Comparison of ENCODE assay signal across 23 mouse cellular contexts in the genomic region with DNA sequence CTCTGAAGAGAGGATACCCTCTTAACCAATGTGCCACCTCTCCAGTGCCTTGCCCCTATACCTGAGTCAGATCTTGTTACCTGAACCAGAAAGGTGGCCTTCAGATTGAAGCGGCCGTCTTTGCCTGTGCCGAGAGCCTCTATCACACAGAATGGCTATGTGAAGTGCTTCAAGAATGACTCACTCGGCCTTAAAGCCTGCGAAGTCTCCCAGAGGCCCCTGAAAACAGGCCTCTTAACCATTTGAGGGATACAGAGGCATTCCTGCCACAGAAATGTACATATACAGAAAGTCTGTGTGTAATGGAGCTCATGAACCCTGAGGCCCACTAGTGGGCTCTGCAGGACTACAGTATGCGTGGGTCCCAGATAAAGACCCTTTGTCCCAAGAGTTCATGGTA. TPM values are rescaled to one million over a fixed set of nuclear protein-coding genes. Genes with fewer than 3 reads are reported as not detected.
A peak's percentile ranks its signal among the peaks of the same experiment; 100 is the strongest.
DNase-seq lines count a peak whose midpoint lies in the region; ATAC-seq and TF ChIP-seq lines count a peak whose summit lies in the region.
"Had no signal": no experiment of that assay in that cellular context is flagged by ENCODE, and none has a peak within 500 bp of the region (broad histone marks: within the 10 kb centered on the region; RNA-seq: fewer than 3 reads in every experiment).

No protein-coding gene starts in this region.

- H3K27me3 ChIP-seq in kidney, postnatal 0 days (ENCODE audit: insufficient read depth, low read length) = no peaks in the 10 kb centered on the region
- H3K27me3 ChIP-seq in kidney, embryonic 15.5 days = no peaks in the 10 kb centered on the region
- no peaks in the 10 kb centered on the region for H3K27me3 ChIP-seq in CH12.LX (replicated peaks)
- H3K27me3 ChIP-seq: embryonic facial prominence, embryonic 12.5 days; forebrain, embryonic 12.5 days; heart, embryonic 15.5 days; hindbrain, embryonic 13.5 days; intestine, embryonic 15.5 days had no signal

- H3K4me1 ChIP-seq in kidney, postnatal 0 days (replicated peaks; ENCODE audit: insufficient read depth, low read length) = peaks cover 18% of the 10 kb centered on the region
- H3K4me1 ChIP-seq in kidney, embryonic 15.5 days = peaks cover 52% of the 10 kb centered on the region
- peaks cover 0 to 19% of the 10 kb centered on the region in 2 experiments; a peak in 2 of 4 replicates for H3K4me1 ChIP-seq in CH12.LX (ENCODE audit: control insufficient read depth in 1 of 2, insufficient read depth in 2 of 2)

- peak; percentile 3 for TF ChIP-seq RAD21 in CH12.LX (IDR thresholded peaks at IDR 0.05; ENCODE audit: low read depth, low read length)

- TF ChIP-seq POLR2A in CH12.LX (IDR thresholded peaks at IDR 0.05; ENCODE audit: low read depth, low read length) = no peak

- no peaks in the 10 kb centered on the region for H3K79me2 ChIP-seq in CH12.LX (replicated peaks; ENCODE audit: control insufficient read depth, extremely low read depth, insufficient read depth, poor library complexity, severe bottlenecking)

- no peak overlapping the region for H3K9ac ChIP-seq in kidney, postnatal 0 days (ENCODE audit: low read depth, low read length)
- no peak overlapping the region for H3K9ac ChIP-seq in kidney, embryonic 15.5 days
- no peak overlapping the region for H3K9ac ChIP-seq in CH12.LX (ENCODE audit: insufficient read depth, low read depth)
- H3K9ac ChIP-seq: embryonic facial prominence, embryonic 12.5 days; forebrain, embryonic 12.5 days; heart, embryonic 15.5 days; hindbrain, embryonic 13.5 days; intestine, embryonic 15.5 days had no signal

- no peak for ATAC-seq in kidney, postnatal 0 days (replicated peaks; ENCODE audit: low FRiP score, low read depth)
- no peak for ATAC-seq in kidney, embryonic 15.5 days (replicated peaks; ENCODE audit: low FRiP score)
- ATAC-seq: CD4-positive, CD25-positive, alpha-beta regulatory T cell, adult 4 months; forebrain, embryonic 16.5 days; intestine, embryonic 15.5 days had no signal

- H3K4me3 ChIP-seq in kidney, postnatal 0 days (replicated peaks; ENCODE audit: low read depth, low read length) = no peak overlapping the region
- H3K4me3 ChIP-seq in kidney, embryonic 15.5 days (replicated peaks) = no peak overlapping the region
- H3K4me3 ChIP-seq in CH12.LX (replicated peaks in 1 of 3; ENCODE audit: low read depth in 2 of 3, low read length in 2 of 3, poor library complexity in 1 of 3) = no peak overlapping the region
- H3K4me3 ChIP-seq: embryonic facial prominence, embryonic 12.5 days; forebrain, embryonic 12.5 days; heart, embryonic 15.5 days; hindbrain, embryonic 13.5 days; intestine, embryonic 15.5 days had no signal

- DNase-seq in kidney, postnatal 0 days (ENCODE audit: low spot score) = no peak
- no peak for DNase-seq in CH12.LX (ENCODE audit: extremely low read depth)
- DNase-seq in NIH3T3 (ENCODE audit: low read depth) = peak; percentile 52
- DNase-seq in frontal cortex, adult 2 months (ENCODE audit: extremely low spot score in 1 of 2, low spot score in 1 of 2) = no peak
- DNase-seq in urinary bladder, postnatal 14 days (ENCODE audit: low spot score) = no peak
- DNase-seq: adrenal gland, adult 8-10 months; adrenal gland, postnatal 36 days; B cell, adult 2 months; cerebellum, adult 11 months; cerebellum, adult 8-10 months; cerebellum, postnatal 14 days; gastrocnemius, postnatal 36 days; heart, adult 18-20 months; heart, postnatal 14 days had no signal

- in situ Hi-C loops in CH12.LX (cut with MboI; ENCODE audit: low pct_ligation_motif_present, low pct_unique_long_range_greater_than_20kb, low sequenced_read_pairs) = no loop called here

- peak; percentile 17; the same call in 1 of the 2 replicates for TF ChIP-seq CTCF in kidney, postnatal 0 days (IDR thresholded peaks at IDR 0.05; ENCODE audit: low read depth)
- TF ChIP-seq CTCF in CH12.LX (conservative IDR thresholded peaks at IDR 0.05 in 1 of 2, IDR thresholded peaks at IDR 0.05 in 1 of 2; ENCODE audit: low read depth in 2 of 2, low read length in 2 of 2) = no peak

- 86% methylated on average over 6 of the region's 6 CpGs for WGBS in kidney, postnatal 0 days
- 89% methylated on average over 6 of the region's 6 CpGs for WGBS in kidney, embryonic 15.5 days

- no peak overlapping the region for H3K27ac ChIP-seq in kidney, postnatal 0 days
- no peak overlapping the region for H3K27ac ChIP-seq in kidney, embryonic 15.5 days
- H3K27ac ChIP-seq in CH12.LX (ENCODE audit: insufficient read depth, low read depth) = no peak overlapping the region
- H3K27ac ChIP-seq: embryonic facial prominence, embryonic 12.5 days; forebrain, embryonic 12.5 days; heart, embryonic 15.5 days; hindbrain, embryonic 13.5 days; intestine, embryonic 15.5 days had no signal

- no peak for TF ChIP-seq EP300 in CH12.LX (IDR thresholded peaks at IDR 0.05; ENCODE audit: low read length)

- no peaks in the 10 kb centered on the region for H3K36me3 ChIP-seq in kidney, postnatal 0 days (ENCODE audit: insufficient read depth, low read length)
- no peaks in the 10 kb centered on the region for H3K36me3 ChIP-seq in kidney, embryonic 15.5 days
- no peaks in the 10 kb centered on the region for H3K36me3 ChIP-seq in CH12.LX (replicated peaks in 1 of 2; ENCODE audit: control insufficient read depth in 1 of 2, insufficient read depth in 1 of 2, low read length in 1 of 2)
- H3K36me3 ChIP-seq: embryonic facial prominence, embryonic 12.5 days; forebrain, embryonic 12.5 days; heart, embryonic 15.5 days; intestine, embryonic 15.5 days had no signal

- no peaks in the 10 kb centered on the region for H3K9me3 ChIP-seq in kidney, postnatal 0 days (replicated peaks; ENCODE audit: low read length)
- H3K9me3 ChIP-seq in kidney, embryonic 15.5 days (replicated peaks) = 0 out of 2 replicates have a peak, but pooled peaks cover 4% of the 10 kb centered on the region
- peaks cover 3% of the 10 kb centered on the region for H3K9me3 ChIP-seq in CH12.LX (replicated peaks; ENCODE audit: low read length)
- H3K9me3 ChIP-seq: embryonic facial prominence, embryonic 12.5 days; forebrain, embryonic 12.5 days; heart, embryonic 15.5 days; intestine, embryonic 15.5 days had no signal

- dilution Hi-C loops in CH12.LX (cut with MboI; ENCODE audit: extremely low pct_ligation_motif_present, extremely low pct_unique_long_range_greater_than_20kb, low sequenced_read_pairs) = no loop called here

- no peak overlapping the region for H3K4me2 ChIP-seq in kidney, postnatal 0 days (ENCODE audit: low read length)
- H3K4me2 ChIP-seq in kidney, embryonic 15.5 days = no peak overlapping the region
- H3K4me2 ChIP-seq in CH12.LX (ENCODE audit: insufficient read depth, low read depth, poor library complexity, severe bottlenecking) = no peak overlapping the region
- H3K4me2 ChIP-seq: embryonic facial prominence, embryonic 12.5 days; forebrain, embryonic 12.5 days; heart, embryonic 11.5 days; heart, embryonic 15.5 days; hindbrain, embryonic 13.5 days; intestine, embryonic 15.5 days had no signal

TF ChIP-seq in CH12.LX, 34 proteins besides CTCF, POLR2A, EP300 and RAD21:
- no peak for TF ChIP-seq HCFC1 (IDR thresholded peaks at IDR 0.05; ENCODE audit: low read depth, low read length)
- TF ChIP-seq UBTF (IDR thresholded peaks at IDR 0.05; ENCODE audit: low read depth, low read length) = no peak
- TF ChIP-seq ZC3H11A (IDR thresholded peaks at IDR 0.05; ENCODE audit: low read depth, low read length) = no peak
- no peak for TF ChIP-seq NRF1 (IDR thresholded peaks at IDR 0.05; ENCODE audit: low read depth, low read length)
- no peak for TF ChIP-seq MXI1 (IDR thresholded peaks at IDR 0.05; ENCODE audit: low read depth, low read length)
- no peak for TF ChIP-seq ZNF384 (IDR thresholded peaks at IDR 0.05; ENCODE audit: low read depth, low read length)
- TF ChIP-seq USF1 (IDR thresholded peaks at IDR 0.05; ENCODE audit: low read depth, low read length) = no peak
- TF ChIP-seq MAX (IDR thresholded peaks at IDR 0.05; ENCODE audit: low read length) = no peak
- TF ChIP-seq CHD2 (IDR thresholded peaks at IDR 0.05; ENCODE audit: low read length) = no peak
- no peak for TF ChIP-seq POLR2AphosphoS2 (IDR thresholded peaks at IDR 0.05; ENCODE audit: low read depth, low read length)
- no peak for TF ChIP-seq BHLHE40 (IDR thresholded peaks at IDR 0.05; ENCODE audit: low read depth, low read length)
- no peak for TF ChIP-seq JUN (IDR thresholded peaks at IDR 0.05; ENCODE audit: insufficient read depth, low read depth, low read length)
- TF ChIP-seq GABPA (IDR thresholded peaks at IDR 0.05; ENCODE audit: insufficient replicate concordance, low read depth, low read length) = no peak
- no peak for TF ChIP-seq ETS1 (conservative IDR thresholded peaks at IDR 0.05; ENCODE audit: low read depth, low read length)
- no peak for TF ChIP-seq E2F4 (IDR thresholded peaks at IDR 0.05; ENCODE audit: insufficient replicate concordance, low read depth, low read length)
- TF ChIP-seq ZKSCAN1 (IDR thresholded peaks at IDR 0.05; ENCODE audit: borderline replicate concordance, low read depth, low read length) = no peak
- no peak for TF ChIP-seq TBP (conservative IDR thresholded peaks at IDR 0.05; ENCODE audit: low read depth, low read length)
- TF ChIP-seq RCOR1 (conservative IDR thresholded peaks at IDR 0.05; ENCODE audit: low read depth, low read length) = no peak
- TF ChIP-seq CHD1 (IDR thresholded peaks at IDR 0.05; ENCODE audit: low read depth, low read length) = no peak
- TF ChIP-seq JUND (conservative IDR thresholded peaks at IDR 0.05; ENCODE audit: low read depth, low read length) = no peak

RNA-seq across cellular contexts. Expression of gene Glod4, which starts 40.3 kb away (rescaled TPM):
- 131 and 132 TPM in 2 replicates for polyA plus RNA-seq in kidney, postnatal 0 days (2015; fragmentation: Nextera tagmentation; extraction: Ambion mirVana)
- polyA plus RNA-seq in kidney, embryonic 15.5 days (2015; fragmentation: Nextera tagmentation; extraction: Ambion mirVana) = 141 and 144 TPM in 2 replicates
- total RNA-seq in CH12.LX (2012; rRNA removed) (189 and 190 TPM in 2 replicates), CH12.LX (2014; rRNA removed) (161 and 186 TPM in 2 replicates)
- polyA plus RNA-seq in CH12.LX (2012; ENCODE audit: insufficient read length, low read depth) = 121 and 158 TPM in 2 replicates
- 48.6 and 53.1 TPM in 2 replicates for polyA plus RNA-seq in frontal cortex, adult 2 months (2012; rRNA removed)

RNA-seq across cellular contexts. Expression of gene Mrm3, which starts 40.3 kb away (rescaled TPM):
- polyA plus RNA-seq in kidney, postnatal 0 days (2015; fragmentation: Nextera tagmentation; extraction: Ambion mirVana) = 20.8 and 21.2 TPM in 2 replicates
- 25.7 and 26.3 TPM in 2 replicates for polyA plus RNA-seq in kidney, embryonic 15.5 days (2015; fragmentation: Nextera tagmentation; extraction: Ambion mirVana)
- total RNA-seq in CH12.LX (2012; rRNA removed) (40.2 and 52.0 TPM in 2 replicates), CH12.LX (2014; rRNA removed) (35.1 and 40.6 TPM in 2 replicates)
- 41.2 and 41.6 TPM in 2 replicates for polyA plus RNA-seq in CH12.LX (2012; ENCODE audit: insufficient read length, low read depth)
- polyA plus RNA-seq in frontal cortex, adult 2 months (2012; rRNA removed) = 14.5 and 16.7 TPM in 2 replicates
